Mouse (Mus musculus) midbrain, embryonic 12.5 days (tissue): ENCODE data around the gene Sgpl1. TPM values are rescaled to one million over a fixed set of nuclear protein-coding genes. Genes with fewer than 3 reads are reported as not detected.
"Not testable (repeated sequence)": the region's sequence is repeated elsewhere in the genome, so short reads cannot be mapped to it uniquely, and the experiment has no call there.

Source experiments
- ATAC-seq: fragments of 200-750 bp; cut with Nextera tagmentation; 2 replicates; pipeline ENCODE4 v1.8.0; 2017; ENCODE audit warnings: low read depth, moderate TSS enrichment, moderate library complexity; ENCODE audit not compliant: low FRiP score
- H3K27ac ChIP-seq: fragments of 300-500 bp; sonication (generic); replicated peaks from 2 replicates; pipeline ENCODE4 v1.5.1; 2016; ENCODE audit warnings: mild to moderate bottlenecking
- H3K27me3 ChIP-seq: fragments of 300-500 bp; sonication (generic); 2 replicates; pipeline ENCODE4 v1.6.1; 2016; ENCODE audit warnings: mild to moderate bottlenecking
- H3K36me3 ChIP-seq: fragments of 300-500 bp; sonication (generic); 2 replicates; pipeline ENCODE4 v1.6.1; 2016
- H3K4me1 ChIP-seq: fragments of 300-500 bp; sonication (generic); 2 replicates; pipeline ENCODE4 v1.6.1; 2016
- H3K4me2 ChIP-seq: fragments of 300-500 bp; sonication (generic); replicated peaks from 2 replicates; pipeline ENCODE4 v1.6.1; 2016; ENCODE audit warnings: mild to moderate bottlenecking, moderate library complexity
- H3K4me3 ChIP-seq: fragments of 300-500 bp; sonication (generic); 2 replicates; pipeline ENCODE4 v1.5.1; 2016; ENCODE audit warnings: mild to moderate bottlenecking
- H3K9ac ChIP-seq: fragments of 300-500 bp; sonication (generic); replicated peaks from 2 replicates; pipeline ENCODE4 v1.6.1; 2016; ENCODE audit warnings: mild to moderate bottlenecking, moderate library complexity
- H3K9me3 ChIP-seq: fragments of 300-500 bp; sonication (generic); 2 replicates; pipeline ENCODE4 v1.6.1; 2016; ENCODE audit warnings: mild to moderate bottlenecking
- WGBS: fragments of 180-500 bp; shearing (Covaris S2); methylation state at CpG from one replicate; pipeline ENCODE4 v1.1.7; 2016; 5-methylcytosine and 5-hydroxymethylcytosine counted together
- polyA plus RNA-seq: library from polyadenylated mRNA; unstranded; fragments of >200 nt; fragmentation: Nextera tagmentation; extraction: Ambion mirVana; gene quantifications from 2 replicates; pipeline ENCODE4 v1.2.1, GENCODE M21; 2016

The Sgpl1 gene
- polyA plus RNA-seq, 1 experiment from 2014 or later = 78.1 TPM

DNA sequence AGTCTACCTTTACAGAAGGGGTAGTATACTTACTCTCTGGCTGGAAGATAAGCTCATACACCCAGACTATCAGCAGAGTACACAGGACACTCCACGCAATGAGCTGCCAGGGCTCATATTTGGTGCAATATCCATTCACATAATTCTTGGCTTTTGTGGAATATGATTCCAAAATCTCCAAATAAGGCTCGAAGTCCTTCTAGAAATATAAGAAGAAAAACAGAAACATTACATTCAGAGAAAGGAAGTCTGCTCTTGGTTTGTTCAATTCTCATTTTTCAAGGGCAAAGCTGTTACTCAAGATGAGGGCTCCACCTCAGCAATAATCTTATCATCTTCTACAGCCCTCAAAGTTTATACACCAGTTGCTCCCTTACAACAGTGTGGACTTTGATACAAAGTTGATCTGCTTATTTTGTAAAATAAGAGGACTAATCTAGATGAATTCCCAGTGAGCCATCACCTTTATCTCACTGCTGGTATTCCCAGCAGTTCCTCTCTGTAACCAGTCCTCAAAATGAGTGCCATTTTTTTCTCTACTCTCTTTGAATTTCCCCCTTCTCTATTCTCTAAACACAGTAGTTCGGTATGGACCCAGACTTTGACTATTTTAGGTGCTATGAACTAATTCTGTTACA lies 24.1 kb downstream of the Sgpl1 start:
- Histone ChIP-seq H3K4me3 (no peak overlapping the region), H3K9me3 (no peaks in the 10 kb centered on the region), H3K27ac (no peak overlapping the region), H3K4me2 (no peak overlapping the region), H3K27me3 (no peaks in the 10 kb centered on the region), H3K36me3 (peaks cover 28% of the 10 kb centered on the region), H3K9ac (no peak overlapping the region), H3K4me1 (no peaks in the 10 kb centered on the region)
- 92% methylated on average over 3 of the region's 3 CpGs for WGBS
- no peak for ATAC-seq

- 91% methylated on average over 4 of the region's 4 CpGs for WGBS
- ATAC-seq, H3K9me3 ChIP-seq, H3K9ac ChIP-seq, H3K4me1 ChIP-seq, H3K27ac ChIP-seq, H3K27me3 ChIP-seq, H3K4me3 ChIP-seq, H3K4me2 ChIP-seq: not testable (repeated sequence)
- H3K36me3 ChIP-seq = peaks cover 27% of the 10 kb centered on the region
These were observed 25.8 kb downstream of the Sgpl1 start for GRCm38 (mm10) chr10:61121732-61122131.

- no peaks in the 10 kb centered on the region for H3K27me3 ChIP-seq
- H3K4me3 ChIP-seq = no peak overlapping the region
- no peak for ATAC-seq
- no peaks in the 10 kb centered on the region for H3K4me1 ChIP-seq
- H3K27ac ChIP-seq = no peak overlapping the region
- peaks cover 47% of the 10 kb centered on the region for H3K36me3 ChIP-seq
- no peak overlapping the region for H3K9ac ChIP-seq
- 93% methylated on average over 2 of the region's 2 CpGs for WGBS
- no peaks in the 10 kb centered on the region for H3K9me3 ChIP-seq
- no peak overlapping the region for H3K4me2 ChIP-seq
These were observed 33.2 kb downstream of the Sgpl1 start for GRCm38 (mm10) chr10:61114246-61114720.

DNA sequence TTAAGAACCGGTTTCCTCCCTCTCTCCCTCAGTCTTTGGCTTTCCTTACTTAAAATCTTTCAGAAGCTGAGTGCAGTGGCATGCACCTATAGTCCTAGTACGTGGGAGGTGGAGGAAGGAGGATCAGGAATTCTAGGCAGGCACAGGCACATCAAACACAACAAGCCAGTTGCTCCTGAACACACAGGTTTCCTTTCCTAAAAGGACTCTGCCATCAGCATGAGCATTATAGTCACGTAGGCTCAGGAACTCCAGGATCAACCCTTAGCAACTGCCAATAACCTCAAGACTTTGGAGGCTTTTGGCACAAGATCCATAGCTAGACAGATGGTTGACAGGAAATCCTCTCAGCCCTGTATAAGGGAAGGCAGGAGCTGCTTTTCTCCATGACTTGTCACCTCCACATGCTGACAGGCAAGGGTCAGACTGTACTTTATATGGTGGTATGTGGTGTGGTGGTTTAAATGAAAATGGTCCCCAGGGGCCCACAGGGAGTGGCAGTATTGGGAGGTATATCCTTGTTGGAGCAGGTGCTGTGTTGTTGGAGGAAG lies 43.9 kb downstream of the Sgpl1 start:
- peaks cover 89% of the 10 kb centered on the region for H3K36me3 ChIP-seq
- H3K4me3 ChIP-seq = no peak overlapping the region
- no peaks in the 10 kb centered on the region for H3K4me1 ChIP-seq
- WGBS = 92% methylated on average over 3 of the region's 3 CpGs
- no peak overlapping the region for H3K27ac ChIP-seq
- H3K9ac ChIP-seq = no peak overlapping the region
- H3K4me2 ChIP-seq = no peak overlapping the region
- no peak for ATAC-seq
- H3K27me3 ChIP-seq = no peaks in the 10 kb centered on the region
- no peaks in the 10 kb centered on the region for H3K9me3 ChIP-seq

DNA sequence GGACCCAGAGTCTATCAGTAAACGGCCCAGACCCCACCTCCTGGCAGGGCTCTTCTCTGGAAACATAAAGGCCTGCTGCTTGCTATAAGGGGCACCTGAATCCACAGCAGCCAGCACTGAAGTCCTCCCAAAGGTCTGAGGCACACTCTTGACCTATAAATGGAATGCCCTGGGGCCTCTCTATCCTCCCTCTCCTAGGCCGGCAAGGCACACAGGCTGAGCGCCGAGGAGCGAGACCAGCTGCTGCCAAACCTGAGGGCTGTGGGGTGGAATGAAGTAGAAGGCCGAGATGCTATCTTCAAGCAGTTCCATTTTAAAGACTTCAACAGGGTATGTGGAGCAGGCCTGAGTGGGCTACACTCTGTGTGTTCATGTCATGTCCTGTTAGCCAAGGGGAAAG lies 55.6 kb downstream of the Sgpl1 start:
- H3K36me3 ChIP-seq = 0 out of 2 replicates have a peak, but pooled peaks cover 4% of the 10 kb centered on the region
- H3K9me3 ChIP-seq = no peaks in the 10 kb centered on the region
- no peak overlapping the region for H3K4me2 ChIP-seq
- H3K4me3 ChIP-seq = no peak overlapping the region
- H3K9ac ChIP-seq = no peak overlapping the region
- H3K27ac ChIP-seq = no peak overlapping the region
- no peaks in the 10 kb centered on the region for H3K27me3 ChIP-seq
- 86% methylated on average over 6 of the region's 6 CpGs for WGBS
- H3K4me1 ChIP-seq = peaks cover 12% of the 10 kb centered on the region
- ATAC-seq = no peak

DNA sequence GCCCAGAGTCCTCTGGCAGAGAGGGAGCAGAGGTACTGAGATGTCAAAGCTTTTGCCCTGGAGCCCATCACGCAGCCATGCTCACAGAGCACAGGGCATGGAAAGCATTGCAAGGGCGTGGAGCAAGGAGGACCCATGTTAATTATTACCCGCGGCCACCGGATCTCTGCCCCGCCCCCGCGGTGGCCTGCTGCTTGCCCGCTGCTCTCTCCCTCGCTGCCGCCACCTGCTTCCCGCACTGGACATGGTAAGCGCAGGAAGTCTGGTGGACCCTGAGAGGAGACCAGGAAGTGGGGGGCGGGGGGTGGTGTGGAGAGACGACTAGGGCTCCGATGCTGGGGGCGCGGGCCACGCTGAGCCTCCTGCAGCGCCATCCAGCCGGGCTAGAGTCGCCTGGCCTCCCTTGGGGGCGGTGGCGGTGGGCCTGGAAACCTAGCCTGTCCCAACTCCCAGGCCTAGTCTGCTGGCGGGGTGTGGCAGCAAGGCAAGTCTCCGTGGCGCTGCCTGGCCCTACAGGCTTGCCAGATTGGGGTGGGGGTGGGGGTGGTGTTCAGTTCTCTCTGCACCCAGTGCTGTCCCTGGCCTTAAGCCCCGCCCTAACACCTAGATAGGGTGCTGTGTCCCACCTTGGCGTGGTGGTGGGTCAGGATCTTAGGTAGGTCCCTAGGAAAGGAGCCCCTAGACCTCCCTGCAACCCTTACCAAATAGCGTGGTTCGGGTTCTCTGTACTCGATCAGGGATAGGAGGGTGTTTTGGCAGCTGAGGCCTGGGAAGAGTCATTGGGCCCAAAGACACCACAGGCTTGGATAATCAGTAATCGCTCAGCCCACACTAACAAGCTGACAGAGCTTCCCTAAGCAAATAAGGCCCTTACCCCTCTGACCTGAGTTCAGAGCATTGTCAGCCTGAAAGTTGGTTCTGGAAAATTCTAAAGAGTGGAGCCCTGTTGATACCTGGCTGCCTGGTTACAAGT lies 58.0 kb downstream of the Sgpl1 start, which contains the start of gene Pcbd1:
Gene Pcbd1, plus strand, starts transcription at position 162 of the 973 bp plus-strand sequence.
- H3K27ac ChIP-seq = peak within 1 kb of the TSS; percentile 17; the same call in 1 of the 2 replicates
- no peaks in the 10 kb centered on the region for H3K9me3 ChIP-seq
- peak; percentile 70 for ATAC-seq
- peaks cover 17% of the 10 kb centered on the region for H3K4me1 ChIP-seq
- no peaks in the 10 kb centered on the region for H3K27me3 ChIP-seq
- WGBS = 11% methylated on average over 32 of the region's 33 CpGs
- H3K9ac ChIP-seq = peak within 1 kb of the TSS; percentile 66
- H3K36me3 ChIP-seq = 0 out of 2 replicates have a peak, but pooled peaks cover 3% of the 10 kb centered on the region
- peak within 1 kb of the TSS; percentile 39 for H3K4me3 ChIP-seq
- peak within 1 kb of the TSS; percentile 73 for H3K4me2 ChIP-seq

DNA sequence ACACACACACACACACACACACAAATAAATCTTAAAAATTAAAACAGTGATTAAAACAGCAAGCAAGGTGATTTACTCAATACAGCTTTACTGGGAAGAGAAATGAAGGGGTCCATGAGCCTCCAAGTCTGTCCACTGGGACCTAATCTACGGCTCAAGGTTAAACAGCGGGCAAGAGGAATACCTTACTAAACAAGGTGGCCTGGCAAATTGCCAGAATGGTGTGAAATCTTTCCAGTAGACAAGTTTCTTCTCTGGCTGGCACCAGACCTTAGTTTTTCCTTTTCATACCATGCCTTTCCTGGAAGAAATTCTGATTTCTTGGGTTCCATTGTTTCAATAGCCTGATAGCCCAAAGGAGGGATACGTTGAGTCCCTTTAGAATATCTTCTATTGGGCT lies 59.0 kb downstream of the Sgpl1 start:
- no peaks in the 10 kb centered on the region for H3K9me3 ChIP-seq
- H3K27me3 ChIP-seq = no peaks in the 10 kb centered on the region
- H3K36me3 ChIP-seq = no peaks in the 10 kb centered on the region
- no peak overlapping the region for H3K4me2 ChIP-seq
- peaks cover 17% of the 10 kb centered on the region for H3K4me1 ChIP-seq
- no peak overlapping the region for H3K27ac ChIP-seq
- ATAC-seq = no peak
- H3K9ac ChIP-seq = no peak overlapping the region
- WGBS = 90% methylated on average over 3 of the region's 3 CpGs
- H3K4me3 ChIP-seq = no peak overlapping the region

GRCm38 (mm10) chr10:61086502-61086901 lies 61.0 kb downstream of the Sgpl1 start:
- Histone ChIP-seq H3K9ac (no peak overlapping the region), H3K4me3 (no peak overlapping the region), H3K27me3 (no peaks in the 10 kb centered on the region), H3K9me3 (no peaks in the 10 kb centered on the region), H3K4me2 (no peak overlapping the region), H3K36me3 (no peaks in the 10 kb centered on the region), H3K4me1 (peaks cover 17% of the 10 kb centered on the region), H3K27ac (peak overlapping the region; percentile 22; the same call in 1 of the 2 replicates)
- peak; percentile 42; the same call in 1 of the 2 replicates for ATAC-seq
- 30% methylated on average over 3 of the region's 3 CpGs for WGBS

GRCm38 (mm10) chr10:61085364-61085763 lies 62.1 kb downstream of the Sgpl1 start:
- Histone ChIP-seq H3K9ac (no peak overlapping the region), H3K27ac (no peak overlapping the region), H3K4me2 (no peak overlapping the region), H3K4me3 (no peak overlapping the region), H3K4me1 (peaks cover 24% of the 10 kb centered on the region), H3K36me3 (no peaks in the 10 kb centered on the region), H3K9me3 (no peaks in the 10 kb centered on the region), H3K27me3 (no peaks in the 10 kb centered on the region)
- no peak for ATAC-seq
- 94% methylated on average over 2 of the region's 2 CpGs for WGBS

- ATAC-seq = no peak
- Histone ChIP-seq H3K4me3 (no peak overlapping the region), H3K9me3 (no peaks in the 10 kb centered on the region), H3K36me3 (no peaks in the 10 kb centered on the region), H3K4me2 (no peak overlapping the region), H3K4me1 (peaks cover 7% of the 10 kb centered on the region), H3K27ac (peak overlapping the region; percentile 78; the same call in 1 of the 2 replicates), H3K9ac (no peak overlapping the region), H3K27me3 (0 out of 2 replicates have a peak, but pooled peaks cover 9% of the 10 kb centered on the region)
- WGBS = 85% methylated on average over 11 of the region's 11 CpGs
These were observed 66.6 kb downstream of the Sgpl1 start for GRCm38 (mm10) chr10:61080931-61081255.

- Histone ChIP-seq H3K27me3 (0 out of 2 replicates have a peak, but pooled peaks cover 9% of the 10 kb centered on the region), H3K9ac (no peak overlapping the region), H3K4me3 (no peak overlapping the region), H3K4me1 (peaks cover 7% of the 10 kb centered on the region), H3K9me3 (no peaks in the 10 kb centered on the region), H3K36me3 (no peaks in the 10 kb centered on the region), H3K4me2 (peak overlapping the region; percentile 40), H3K27ac (peak overlapping the region; percentile 78)
- 41% methylated on average over 14 of the region's 14 CpGs for WGBS
- peak; percentile 98 for ATAC-seq
These were observed 67.1 kb downstream of the Sgpl1 start for GRCm38 (mm10) chr10:61080227-61080930.
